Mouse (Mus musculus) thymus, adult 2 months (tissue): ENCODE data around the gene Fshr.

Source experiments
- CTCF ChIP-seq: fragments of 200-500 bp; IDR thresholded peaks from 2 replicates; pipeline ENCODE4 v1.5.1; 2012; ENCODE audit warnings: mild to moderate bottlenecking, control low read depth, low read length, moderate library complexity, borderline replicate concordance; ENCODE audit not compliant: control insufficient read depth, poor library complexity, insufficient read depth; ENCODE audit errors: extremely low read depth
- POLR2A ChIP-seq: fragments of 200-500 bp; IDR thresholded peaks from 2 replicates; pipeline ENCODE4 v1.6.1; 2012; ENCODE audit warnings: mild to moderate bottlenecking, low read length, control low read depth, moderate library complexity; ENCODE audit not compliant: control insufficient read depth, poor library complexity, insufficient read depth; ENCODE audit errors: extremely low read depth

- TF ChIP-seq CTCF (no peak), POLR2A (no peak)
Measured at GRCm38 (mm10) chr17:89173545-89173944, 26.9 kb downstream of the Fshr start.
